Mouse (Mus musculus) olfactory bulb, adult 2 months (tissue): ENCODE results near the gene Ppp1r1b. TPM values are rescaled to one million over a fixed set of nuclear protein-coding genes. Genes with fewer than 3 reads are reported as not detected.

Experiments
- H3K27ac ChIP-seq: fragments of 200-500 bp; 2 replicates; pipeline ENCODE4 v1.5.1; 2012; ENCODE audit warnings: low read depth, low read length; ENCODE audit not compliant: insufficient read depth
- H3K4me1 ChIP-seq: fragments of 200-500 bp; 2 replicates; pipeline ENCODE4 v1.6.1; 2012; ENCODE audit warnings: low read length; ENCODE audit not compliant: control insufficient read depth, insufficient read depth
- H3K4me3 ChIP-seq: fragments of 200-500 bp; 2 replicates; pipeline ENCODE4 v1.5.1; 2012; ENCODE audit warnings: mild to moderate bottlenecking, low read depth, low read length, moderate library complexity; ENCODE audit not compliant: insufficient read depth
- CTCF ChIP-seq: fragments of 200-500 bp; IDR thresholded peaks from 2 replicates; pipeline ENCODE4 v1.5.1; 2012; ENCODE audit warnings: low read depth, mild to moderate bottlenecking, low read length, moderate library complexity; ENCODE audit not compliant: insufficient read depth
- POLR2A ChIP-seq: fragments of 200-500 bp; IDR thresholded peaks from 2 replicates; pipeline ENCODE4 v1.6.1; 2012; ENCODE audit warnings: mild to moderate bottlenecking, low read depth, low read length, moderate library complexity; ENCODE audit not compliant: insufficient read depth
- WGBS: fragments of 180-500 bp; shearing (Covaris S2); methylation state at CpG from one replicate; pipeline ENCODE4 v1.1.7; 2018; 5-methylcytosine and 5-hydroxymethylcytosine counted together
- polyA plus RNA-seq: library from polyadenylated mRNA; stranded (reverse); fragments of >200 nt; gene quantifications from 2 replicates; pipeline ENCODE4 v1.2.4, GENCODE M21; 2012; ENCODE audit warnings: low replicate concordance; ENCODE audit not compliant: missing spikeins, insufficient read depth, insufficient read length

The Ppp1r1b gene
- polyA plus RNA-seq, 1 experiment, result not detected

- WGBS, result under 1% methylated on average over 40 of the region's 40 CpGs
- Histone ChIP-seq H3K4me3 (peak within 1 kb of the TSS; percentile 76), H3K27ac (peak within 1 kb of the TSS; percentile 82), H3K4me1 (peaks cover 2% of the 10 kb centered on the region; the same call in 1 of the 2 replicates)
- 0 out of 2 replicates have a peak, but pooled peaks have one; percentile 34 for TF ChIP-seq POLR2A
- no peak for TF ChIP-seq CTCF
Measured at GRCm38 (mm10) chr11:98400161-98400726, 52.0 kb downstream of the Ppp1r1b start, which contains the start of gene Pgap3. Pgap3 (minus strand) TSS chr11:98400490.

GRCm38 (mm10) chr11:98400816-98401215, 52.6 kb downstream of the Ppp1r1b start:
- no peak for TF ChIP-seq CTCF
- no peak for TF ChIP-seq POLR2A

GRCm38 (mm10) chr11:98406621-98407020, 58.4 kb downstream of the Ppp1r1b start:
- TF ChIP-seq POLR2A, result no peak
- no peak for TF ChIP-seq CTCF
- Histone ChIP-seq H3K4me1 (peaks cover 2% of the 10 kb centered on the region; the same call in 1 of the 2 replicates), H3K4me3 (no peak overlapping the region), H3K27ac (no peak overlapping the region)
- WGBS, result 70% methylated on average over 6 of the region's 6 CpGs

More at GRCm38 (mm10) chr11:98400816-98401215, 52.6 kb downstream of the Ppp1r1b start:
- peaks cover 2% of the 10 kb centered on the region; the same call in 1 of the 2 replicates for H3K4me1 ChIP-seq
- WGBS, result 61% methylated on average over 3 of the region's 3 CpGs
- H3K27ac ChIP-seq, result no peak overlapping the region
- no peak overlapping the region for H3K4me3 ChIP-seq

Other genes starting within 250 kb of the Ppp1r1b start
- gene Fbxl20, start 198.0 kb upstream of the Ppp1r1b start, polyA plus RNA-seq, result not detected in 2 replicates
- gene Med1, start 155.1 kb upstream of the Ppp1r1b start, polyA plus RNA-seq, result 130 TPM in 1 of 2 replicates, not detected in the other
- not detected in 2 replicates for gene Cdk12, start 145.3 kb upstream of the Ppp1r1b start, polyA plus RNA-seq
- gene Neurod2, start 18.8 kb upstream of the Ppp1r1b start, polyA plus RNA-seq, result not detected in 2 replicates
- not detected in 2 replicates for gene Stard3, start 10.0 kb downstream of the Ppp1r1b start, polyA plus RNA-seq
- gene Tcap, start 35.4 kb downstream of the Ppp1r1b start, polyA plus RNA-seq, result not detected in 2 replicates
- not detected in 2 replicates for gene Pnmt, start 38.0 kb downstream of the Ppp1r1b start, polyA plus RNA-seq
- not detected in 2 replicates for gene Pgap3, start 52.1 kb downstream of the Ppp1r1b start, polyA plus RNA-seq
- gene Erbb2, start 64.1 kb downstream of the Ppp1r1b start, polyA plus RNA-seq, result not detected in 2 replicates
- gene Mien1, start 90.6 kb downstream of the Ppp1r1b start, polyA plus RNA-seq, result not detected in 2 replicates
- not detected in 2 replicates for gene Grb7, start 98.0 kb downstream of the Ppp1r1b start, polyA plus RNA-seq
- 249 TPM in 1 of 2 replicates, not detected in the other for gene Ikzf3, start 197.6 kb downstream of the Ppp1r1b start, polyA plus RNA-seq
- not detected in 2 replicates for gene Zpbp2, start 202.7 kb downstream of the Ppp1r1b start, polyA plus RNA-seq
- gene Ormdl3, start 239.0 kb downstream of the Ppp1r1b start, polyA plus RNA-seq, result not detected in 2 replicates
- not detected in 2 replicates for gene Lrrc3c, start 249.9 kb downstream of the Ppp1r1b start, polyA plus RNA-seq